Mouse (Mus musculus) midbrain, embryonic 15.5 days (tissue): ENCODE results near the gene Garnl3. TPM values are rescaled to one million over a fixed set of nuclear protein-coding genes. Genes with fewer than 3 reads are reported as not detected.
A peak's percentile ranks its signal among the peaks of the same experiment; 100 is the strongest.

Source experiments
- ATAC-seq: fragments of 200-750 bp; cut with Nextera tagmentation; replicated peaks from 2 replicates; pipeline ENCODE4 v1.8.0; 2017; ENCODE audit warnings: moderate TSS enrichment
- H3K27ac ChIP-seq: fragments of 300-500 bp; sonication (generic); 2 replicates; pipeline ENCODE4 v1.5.1; 2015; ENCODE audit warnings: mild to moderate bottlenecking, inconsistent platforms
- H3K27me3 ChIP-seq: fragments of 300-500 bp; sonication (generic); replicated peaks from 2 replicates; pipeline ENCODE4 v1.6.1; 2015; ENCODE audit warnings: inconsistent platforms
- H3K36me3 ChIP-seq: fragments of 300-500 bp; sonication (generic); replicated peaks from 2 replicates; pipeline ENCODE4 v1.6.1; 2015; ENCODE audit warnings: inconsistent platforms
- H3K4me1 ChIP-seq: fragments of 300-500 bp; sonication (generic); 2 replicates; pipeline ENCODE4 v1.6.1; 2015; ENCODE audit warnings: inconsistent platforms
- H3K4me2 ChIP-seq: fragments of 300-500 bp; sonication (generic); 2 replicates; pipeline ENCODE4 v1.6.1; 2015; ENCODE audit warnings: inconsistent platforms, mild to moderate bottlenecking, moderate library complexity
- H3K4me3 ChIP-seq: fragments of 300-500 bp; sonication (generic); 2 replicates; pipeline ENCODE4 v1.5.1; 2015; ENCODE audit warnings: mild to moderate bottlenecking, inconsistent platforms
- H3K9ac ChIP-seq: fragments of 300-500 bp; sonication (generic); 2 replicates; pipeline ENCODE4 v1.6.1; 2015; ENCODE audit warnings: mild to moderate bottlenecking, inconsistent platforms
- H3K9me3 ChIP-seq: fragments of 300-500 bp; sonication (generic); 2 replicates; pipeline ENCODE4 v1.6.1; 2016; ENCODE audit warnings: inconsistent platforms
- WGBS: fragments of 180-500 bp; shearing (Covaris S2); methylation state at CpG from one replicate; pipeline ENCODE4 v1.1.7; 2015; ENCODE audit warnings: mixed read lengths; 5-methylcytosine and 5-hydroxymethylcytosine counted together
- polyA plus RNA-seq: library from polyadenylated mRNA; unstranded; fragments of >200 nt; fragmentation: Nextera tagmentation; extraction: Ambion mirVana; gene quantifications from 2 replicates; pipeline ENCODE4 v1.2.1, GENCODE M21; 2015

The Garnl3 gene
- polyA plus RNA-seq, 1 experiment from 2014 or later, result 61.1 TPM

- no peak overlapping the region for H3K9ac ChIP-seq
- H3K9me3 ChIP-seq, result no peaks in the 10 kb centered on the region
- 77% methylated on average over 5 of the region's 5 CpGs for WGBS
- H3K4me2 ChIP-seq, result no peak overlapping the region
- no peak overlapping the region for H3K4me3 ChIP-seq
- peaks cover 14% of the 10 kb centered on the region for H3K4me1 ChIP-seq
- H3K36me3 ChIP-seq, result peaks cover 8% of the 10 kb centered on the region; the same call in 1 of the 2 replicates
- H3K27me3 ChIP-seq, result no peaks in the 10 kb centered on the region
- no peak for ATAC-seq
- peak overlapping the region; percentile 28; the same call in 1 of the 2 replicates for H3K27ac ChIP-seq
These were observed 154.3 kb downstream of the Garnl3 start for GRCm38 (mm10) chr2:32977114-32977513.

- Histone ChIP-seq H3K27me3 (no peaks in the 10 kb centered on the region), H3K36me3 (peaks cover 8% of the 10 kb centered on the region; the same call in 1 of the 2 replicates), H3K9ac (no peak overlapping the region), H3K27ac (no peak overlapping the region), H3K9me3 (no peaks in the 10 kb centered on the region), H3K4me3 (no peak overlapping the region), H3K4me2 (no peak overlapping the region), H3K4me1 (no peaks in the 10 kb centered on the region; the same call in 1 of the 2 replicates)
- WGBS, result 91% methylated on average over 8 of the region's 8 CpGs
- no peak for ATAC-seq
These were observed 157.2 kb downstream of the Garnl3 start for GRCm38 (mm10) chr2:32974216-32974615.

DNA sequence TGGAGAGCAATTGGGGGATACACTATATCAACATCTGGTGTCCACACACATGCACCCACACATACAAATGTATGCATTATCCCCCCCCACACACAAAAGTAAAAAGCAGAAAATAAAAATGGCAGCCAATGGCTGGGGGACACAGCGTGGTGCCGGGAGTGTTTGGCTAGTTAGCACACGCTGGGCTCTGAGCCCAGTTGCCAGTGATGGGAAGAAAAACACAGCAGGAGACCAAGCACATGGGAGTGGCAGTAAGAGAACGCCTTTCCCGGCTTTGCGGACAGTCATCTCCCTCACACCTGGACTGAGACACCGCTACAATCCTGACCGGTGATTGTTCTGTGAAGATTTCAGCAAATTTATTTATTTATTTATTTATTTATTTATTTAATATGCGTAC is 160.2 kb downstream of the Garnl3 start:
- H3K27me3 ChIP-seq, result no peaks in the 10 kb centered on the region
- no peak for ATAC-seq
- H3K4me2 ChIP-seq, result no peak overlapping the region
- H3K36me3 ChIP-seq, result peaks cover 8% of the 10 kb centered on the region; the same call in 1 of the 2 replicates
- no peak overlapping the region for H3K9ac ChIP-seq
- peaks cover 14% of the 10 kb centered on the region for H3K4me1 ChIP-seq
- H3K4me3 ChIP-seq, result no peak overlapping the region
- WGBS, result 33% methylated on average over 9 of the region's 9 CpGs
- H3K27ac ChIP-seq, result no peak overlapping the region
- H3K9me3 ChIP-seq, result no peaks in the 10 kb centered on the region

DNA sequence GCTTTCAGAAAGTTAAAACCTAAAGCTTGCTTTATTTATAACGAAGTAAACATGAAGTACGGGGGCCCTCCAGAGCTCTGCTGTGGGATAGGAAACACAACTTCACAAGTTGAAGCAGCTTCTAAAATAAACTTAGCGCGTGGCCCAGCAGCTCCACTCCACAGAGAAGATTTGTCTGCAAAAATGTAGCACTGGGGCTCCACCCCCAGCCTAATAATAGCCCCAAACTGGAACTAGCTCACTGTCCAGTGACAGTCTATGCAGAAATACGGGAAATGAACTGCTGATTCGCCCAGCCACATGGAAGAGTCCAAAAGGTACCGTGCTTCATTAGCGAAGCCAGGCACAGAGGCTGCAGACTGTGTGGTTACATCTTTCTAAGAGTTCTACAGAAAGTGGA is 162.1 kb downstream of the Garnl3 start:
- Histone ChIP-seq H3K9me3 (no peaks in the 10 kb centered on the region), H3K4me1 (peaks cover 19% of the 10 kb centered on the region), H3K4me3 (no peak overlapping the region), H3K9ac (no peak overlapping the region), H3K27me3 (no peaks in the 10 kb centered on the region), H3K36me3 (peaks cover 4% of the 10 kb centered on the region; the same call in 1 of the 2 replicates), H3K4me2 (no peak overlapping the region), H3K27ac (no peak overlapping the region)
- ATAC-seq, result no peak
- WGBS, result 90% methylated on average over 8 of the region's 8 CpGs

DNA sequence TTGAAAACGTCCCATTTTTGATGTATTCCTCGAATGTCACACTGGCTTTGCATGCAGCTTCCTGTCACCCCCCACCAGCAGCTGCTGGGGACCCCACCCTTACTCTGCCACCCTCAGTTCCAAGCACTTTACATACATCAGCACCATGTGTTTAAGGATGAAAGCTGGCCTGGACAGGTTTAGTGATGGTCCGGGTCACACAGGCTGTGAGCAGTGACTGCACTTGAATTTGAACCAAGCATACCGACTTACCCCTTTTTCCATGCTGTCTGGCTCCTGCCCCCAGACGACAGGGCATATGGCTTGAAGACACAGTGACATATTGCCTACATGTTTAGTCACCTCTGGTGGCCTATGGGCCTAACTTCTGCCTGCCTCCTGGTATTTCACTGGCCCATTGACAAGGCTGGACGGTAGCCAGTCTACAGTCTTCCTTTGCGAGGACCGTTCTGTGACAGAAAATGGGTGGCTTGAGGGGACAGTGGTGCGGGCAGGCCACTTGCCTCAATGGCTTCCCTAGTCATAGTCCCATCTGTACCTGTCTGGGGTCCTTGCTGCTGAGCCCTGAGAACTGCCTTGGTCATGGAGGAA is 163.3 kb downstream of the Garnl3 start:
- Histone ChIP-seq H3K9me3 (no peaks in the 10 kb centered on the region), H3K4me2 (peak overlapping the region; percentile 82; the same call in 1 of the 2 replicates), H3K36me3 (peaks cover 6% of the 10 kb centered on the region; the same call in 1 of the 2 replicates), H3K27me3 (no peaks in the 10 kb centered on the region), H3K4me3 (peak overlapping the region; percentile 65; the same call in 1 of the 2 replicates), H3K27ac (0 out of 2 replicates have a peak overlapping the region, but pooled peaks have one; percentile 96), H3K9ac (peak overlapping the region; percentile 83; the same call in 1 of the 2 replicates), H3K4me1 (peaks cover 29% of the 10 kb centered on the region)
- 88% methylated on average over 9 of the region's 9 CpGs for WGBS
- ATAC-seq, result no peak

DNA sequence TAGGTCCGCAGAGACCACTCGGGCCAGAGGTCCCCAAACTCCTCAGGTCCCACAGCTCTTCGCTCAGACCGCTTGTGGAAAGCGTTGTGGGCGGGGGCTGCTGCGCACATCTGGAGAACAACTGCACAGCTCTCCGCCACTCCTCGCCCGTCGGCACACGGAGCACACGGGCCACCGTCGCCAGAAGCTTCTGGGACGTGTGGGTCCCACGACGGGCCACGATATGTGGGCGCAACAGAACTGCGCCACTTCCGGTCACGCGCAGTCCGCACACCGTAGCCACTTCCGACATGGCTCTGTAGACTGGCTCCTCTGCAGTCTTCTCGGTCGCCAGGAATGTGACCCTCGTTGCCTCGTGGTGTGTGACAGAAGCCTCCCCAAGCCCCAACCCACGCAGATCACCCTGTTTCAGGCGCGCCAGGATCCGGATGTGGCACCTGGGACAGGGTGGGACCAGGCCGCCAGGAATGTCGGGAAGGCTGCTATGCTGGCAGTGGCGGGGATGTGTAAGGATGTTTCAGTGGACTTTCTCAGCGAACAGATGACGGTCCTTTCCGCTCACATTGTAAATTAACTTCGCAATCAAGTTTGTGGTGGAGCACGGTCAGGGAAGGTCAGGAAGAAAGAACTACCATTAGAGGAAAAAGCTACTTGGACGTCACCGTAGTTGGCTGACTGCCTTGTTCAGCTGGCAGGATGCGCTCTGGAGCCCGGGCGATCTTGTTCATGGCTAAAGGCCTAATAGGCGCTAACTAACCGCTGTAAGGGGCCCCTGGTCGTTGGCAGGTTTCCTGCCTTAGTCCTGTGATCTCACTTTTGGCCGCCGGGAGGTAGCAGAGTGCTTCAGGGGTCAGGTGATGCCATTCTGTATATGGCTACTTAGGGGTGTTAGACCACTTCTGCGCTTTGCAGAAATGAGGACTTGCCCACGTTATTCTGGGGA is 164.5 kb downstream of the Garnl3 start:
- peak overlapping the region; percentile 96 for H3K27ac ChIP-seq
- peak; percentile 91 for ATAC-seq
- H3K4me1 ChIP-seq, result peaks cover 40% of the 10 kb centered on the region
- no peaks in the 10 kb centered on the region for H3K27me3 ChIP-seq
- peak overlapping the region; percentile 83 for H3K9ac ChIP-seq
- H3K4me2 ChIP-seq, result peak overlapping the region; percentile 82
- WGBS, result under 1% methylated on average over 55 of the region's 55 CpGs
- peaks cover 6% of the 10 kb centered on the region; the same call in 1 of the 2 replicates for H3K36me3 ChIP-seq
- peak overlapping the region; percentile 65 for H3K4me3 ChIP-seq
- H3K9me3 ChIP-seq, result no peaks in the 10 kb centered on the region

DNA sequence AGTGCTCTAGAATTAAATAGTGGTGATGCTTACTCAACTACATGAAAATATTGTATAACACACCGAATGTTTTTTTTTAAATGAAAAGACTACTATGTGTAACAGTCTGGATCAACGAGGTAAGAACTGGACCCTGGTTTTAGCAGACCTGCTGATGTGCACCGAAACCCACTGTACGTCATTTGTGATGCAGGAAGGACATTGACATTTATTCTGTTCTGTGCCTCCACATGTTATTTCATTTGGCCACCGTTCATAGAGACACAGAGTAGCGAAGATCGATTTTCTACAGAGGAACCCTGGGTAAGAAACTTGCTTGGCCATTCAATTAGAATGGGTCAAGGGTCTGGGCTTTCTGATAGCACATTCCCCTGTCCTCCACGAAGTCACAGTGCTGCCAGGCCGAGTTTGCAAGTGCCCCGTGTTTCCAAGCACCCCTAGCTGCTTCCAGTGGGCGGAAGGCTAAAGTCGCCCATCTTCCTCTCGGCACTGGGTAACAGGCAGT is 165.2 kb downstream of the Garnl3 start:
- H3K27ac ChIP-seq, result peak overlapping the region; percentile 96
- H3K4me1 ChIP-seq, result peaks cover 40% of the 10 kb centered on the region
- no peaks in the 10 kb centered on the region for H3K27me3 ChIP-seq
- 11% methylated on average over 13 of the region's 13 CpGs for WGBS
- peaks cover 6% of the 10 kb centered on the region; the same call in 1 of the 2 replicates for H3K36me3 ChIP-seq
- H3K4me2 ChIP-seq, result peak overlapping the region; percentile 82
- ATAC-seq, result no peak
- peak overlapping the region; percentile 83 for H3K9ac ChIP-seq
- H3K9me3 ChIP-seq, result no peaks in the 10 kb centered on the region
- peak overlapping the region; percentile 65 for H3K4me3 ChIP-seq

DNA sequence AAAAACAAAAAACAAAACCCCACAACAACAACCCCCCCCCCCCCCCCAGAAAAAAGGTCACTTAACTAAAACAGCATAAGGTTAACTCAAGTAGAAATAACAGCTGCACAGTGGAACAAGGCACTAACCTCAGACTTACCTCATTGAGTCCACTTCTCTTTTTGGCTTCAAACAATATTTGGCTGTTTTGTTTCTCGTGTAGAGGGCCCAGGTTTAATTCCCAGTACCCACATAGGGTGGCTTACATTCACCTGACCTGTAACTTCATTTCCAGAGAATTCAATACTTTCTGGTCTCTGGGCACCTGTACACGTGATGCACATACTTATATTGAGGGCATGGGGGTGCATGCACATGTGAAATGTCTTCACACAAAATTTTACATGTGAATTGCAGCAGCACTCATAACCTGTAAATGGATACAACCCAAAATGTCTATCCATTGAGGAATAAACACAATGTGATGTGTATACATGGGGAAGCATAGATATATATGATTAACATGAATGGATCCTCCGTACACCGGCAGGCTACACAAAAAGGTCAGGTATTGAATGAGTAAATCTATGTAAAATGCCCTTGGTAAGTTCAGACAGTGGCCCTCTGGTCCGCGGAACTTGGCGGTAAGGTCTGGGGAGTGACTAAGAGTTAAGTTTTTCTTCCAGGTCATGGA is 165.8 kb downstream of the Garnl3 start:
- Histone ChIP-seq H3K4me1 (peaks cover 45% of the 10 kb centered on the region), H3K9ac (no peak overlapping the region), H3K4me2 (peak overlapping the region; percentile 82; the same call in 1 of the 2 replicates), H3K4me3 (no peak overlapping the region), H3K27ac (no peak overlapping the region), H3K9me3 (no peaks in the 10 kb centered on the region), H3K36me3 (peaks cover 6% of the 10 kb centered on the region; the same call in 1 of the 2 replicates), H3K27me3 (no peaks in the 10 kb centered on the region)
- ATAC-seq, result no peak
- WGBS, result 16% methylated on average over 7 of the region's 7 CpGs

DNA sequence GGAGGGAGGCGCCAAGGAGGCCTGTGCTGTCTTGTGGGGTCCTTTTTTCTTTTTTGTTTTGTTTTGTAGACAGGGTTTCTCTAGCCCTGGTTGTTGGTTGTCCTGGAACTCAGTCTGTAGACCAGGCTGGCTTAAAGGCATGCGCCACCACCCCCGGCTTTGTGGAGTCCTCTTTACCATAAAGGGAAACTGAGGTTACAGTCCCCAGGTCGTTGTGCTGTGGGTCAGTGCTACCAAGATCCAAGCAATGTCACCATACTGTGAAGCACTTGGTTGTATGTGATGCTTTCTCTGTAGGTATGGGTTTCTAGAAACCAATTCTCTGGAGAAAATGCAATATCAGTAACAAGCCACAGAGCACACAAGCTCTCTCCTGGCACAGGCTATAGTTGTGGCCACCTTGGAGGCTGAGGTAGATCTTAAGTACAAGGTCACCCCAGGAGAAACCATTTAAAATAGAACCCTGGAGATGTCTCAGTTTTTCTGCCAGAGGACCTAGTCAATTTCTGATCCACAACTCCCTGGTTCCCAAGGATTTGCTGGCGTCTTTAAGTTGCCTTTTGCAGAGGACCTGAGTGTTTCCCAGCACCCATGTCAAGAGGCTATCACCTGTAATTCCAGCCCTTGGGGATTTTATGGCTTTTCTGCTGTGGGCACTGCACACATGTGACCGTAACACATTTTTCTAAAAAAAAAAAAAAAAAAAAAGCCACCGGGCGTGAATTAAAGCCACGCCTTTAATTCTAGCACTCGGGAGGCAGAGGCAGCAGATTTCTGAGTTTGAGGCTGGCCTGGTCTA is 166.6 kb downstream of the Garnl3 start:
- no peak overlapping the region for H3K9ac ChIP-seq
- H3K9me3 ChIP-seq, result no peaks in the 10 kb centered on the region
- no peak overlapping the region for H3K27ac ChIP-seq
- no peak overlapping the region for H3K4me2 ChIP-seq
- peaks cover 6% of the 10 kb centered on the region; the same call in 1 of the 2 replicates for H3K36me3 ChIP-seq
- H3K4me3 ChIP-seq, result no peak overlapping the region
- ATAC-seq, result no peak
- peaks cover 49% of the 10 kb centered on the region for H3K4me1 ChIP-seq
- no peaks in the 10 kb centered on the region for H3K27me3 ChIP-seq
- WGBS, result 32% methylated on average over 10 of the region's 10 CpGs

DNA sequence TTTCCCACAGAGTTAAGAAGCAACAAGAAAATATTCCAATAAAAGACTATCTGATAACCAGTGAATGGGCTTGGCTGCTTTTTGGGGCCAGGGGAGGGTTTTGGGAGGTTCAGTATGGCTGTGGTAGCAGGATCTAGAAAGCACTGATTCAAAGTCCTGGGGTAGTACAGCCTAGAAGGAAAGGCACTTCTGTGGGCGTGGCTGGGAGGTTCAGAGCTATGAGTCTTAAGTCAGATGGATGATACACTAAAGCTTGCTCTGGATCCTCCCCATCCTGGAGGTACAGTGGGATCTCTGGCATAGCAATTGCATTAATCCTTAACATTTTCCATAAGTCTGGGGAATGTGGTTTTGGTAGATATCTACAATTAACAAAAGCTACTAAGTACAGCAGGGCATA is 167.5 kb downstream of the Garnl3 start:
- peaks cover 49% of the 10 kb centered on the region for H3K4me1 ChIP-seq

GRCm38 (mm10) chr2:32963544-32963943 is 167.9 kb downstream of the Garnl3 start:
- H3K9ac ChIP-seq, result no peak overlapping the region
- H3K27ac ChIP-seq, result no peak overlapping the region
- H3K4me1 ChIP-seq, result peaks cover 49% of the 10 kb centered on the region
- H3K9me3 ChIP-seq, result no peaks in the 10 kb centered on the region
- no peak overlapping the region for H3K4me3 ChIP-seq
- H3K4me2 ChIP-seq, result peak overlapping the region; percentile 82
- no peak for ATAC-seq
- 68% methylated on average over 4 of the region's 4 CpGs for WGBS
- no peaks in the 10 kb centered on the region for H3K27me3 ChIP-seq
- peaks cover 6% of the 10 kb centered on the region; the same call in 1 of the 2 replicates for H3K36me3 ChIP-seq

More for the DNA sequence above, 167.5 kb downstream of the Garnl3 start:
- Histone ChIP-seq H3K4me2 (no peak overlapping the region), H3K9me3 (no peaks in the 10 kb centered on the region), H3K4me3 (no peak overlapping the region), H3K27ac (no peak overlapping the region), H3K9ac (no peak overlapping the region), H3K36me3 (peaks cover 6% of the 10 kb centered on the region; the same call in 1 of the 2 replicates), H3K27me3 (no peaks in the 10 kb centered on the region)
- WGBS, result 82% methylated on average over 1 of the region's 1 CpGs
- no peak for ATAC-seq
